Mouse (Mus musculus): ENCODE results near the gene Gm3448.
A peak's percentile ranks its signal among the peaks of the same experiment; 100 is the strongest.

Gene Gm3448

DNA sequence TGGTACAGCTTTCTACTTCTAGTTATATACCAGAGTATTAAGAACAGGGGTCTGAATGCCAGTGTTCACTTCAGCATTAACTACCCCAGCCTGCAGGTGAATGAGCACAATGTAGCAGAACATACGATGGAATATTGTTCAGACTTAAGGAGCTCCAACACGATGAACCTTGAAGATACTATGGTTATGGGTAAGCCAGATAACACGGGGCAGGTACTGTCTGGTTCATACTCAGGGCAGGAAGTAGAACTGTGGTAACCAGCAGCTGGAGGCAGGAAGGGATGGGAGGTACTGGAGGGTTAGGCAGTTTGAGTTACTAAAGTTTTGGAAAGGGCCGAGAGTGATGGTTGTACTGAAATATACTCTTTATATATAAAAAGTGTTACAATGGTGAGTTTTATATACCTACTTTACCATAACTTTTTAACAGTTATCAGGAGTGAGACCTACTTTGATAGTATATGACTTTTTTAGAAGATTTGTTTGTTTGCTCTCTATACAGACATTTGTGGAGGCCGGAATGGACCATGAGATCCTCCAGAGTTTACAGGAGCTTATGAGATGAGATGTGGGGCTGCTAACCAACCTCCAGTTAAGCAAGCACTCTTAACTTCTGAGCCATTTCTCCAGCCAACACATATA, 82.5 kb downstream of the Gm3448 start:
- no peak for DNase-seq

DNA sequence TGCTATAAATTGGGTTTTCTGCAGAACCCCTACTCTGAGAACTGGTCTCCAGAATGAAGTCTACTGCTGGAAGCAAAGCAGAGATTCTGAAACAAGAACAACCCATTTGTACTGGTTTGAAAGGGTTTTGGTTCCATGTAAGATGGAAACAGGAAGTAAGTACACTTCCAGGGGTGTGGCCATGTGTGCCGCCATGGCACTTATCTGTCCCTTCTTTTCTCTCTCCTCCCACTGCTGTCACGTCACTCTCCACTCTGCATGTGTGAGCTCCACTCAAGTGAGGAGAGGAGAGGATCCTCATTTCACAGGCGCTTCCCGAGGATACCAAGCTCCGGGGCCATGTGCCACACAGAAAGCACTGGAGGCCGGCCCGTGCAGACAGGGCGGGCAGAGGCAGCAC, 87.9 kb downstream of the Gm3448 start:
- peak; percentile 26 for DNase-seq

DNA sequence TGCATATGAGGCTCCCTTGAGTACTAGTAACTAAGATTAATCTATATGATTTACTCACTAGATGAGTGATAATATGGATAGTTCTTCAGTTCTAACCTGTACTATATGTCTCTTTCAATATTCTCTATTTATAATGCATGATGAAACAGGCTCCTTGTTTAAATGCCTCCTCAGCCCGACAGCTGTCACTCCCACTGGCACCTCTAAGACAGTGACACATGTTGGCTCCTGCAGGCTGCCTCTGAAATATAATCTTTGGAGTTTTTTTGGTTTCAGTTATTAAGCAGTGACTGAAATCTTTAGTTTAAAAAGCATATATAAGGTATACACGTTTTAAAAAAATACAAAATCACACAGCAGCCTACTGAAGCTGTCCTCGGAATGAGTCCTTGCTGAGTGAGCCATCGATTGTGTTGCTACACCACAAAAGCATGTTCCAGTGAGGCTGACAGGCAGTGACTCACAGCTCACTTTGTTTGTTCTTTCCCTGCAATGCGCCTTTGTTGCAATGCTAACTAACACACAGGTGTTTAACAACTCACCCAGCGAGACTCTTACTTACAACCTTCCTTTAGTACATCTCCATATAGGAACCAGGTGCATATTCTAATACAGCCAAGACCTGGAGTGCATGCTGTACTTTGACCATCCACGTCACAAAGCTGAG, 92.0 kb downstream of the Gm3448 start:
- no peak for DNase-seq
